Mouse (Mus musculus) cerebellum, adult 2 months (tissue): ENCODE data around the gene Serping1.

ENCODE experiments used
- CTCF ChIP-seq: fragments of 200-500 bp; IDR thresholded peaks from 2 replicates; pipeline ENCODE4 v1.5.1; 2011; ENCODE audit warnings: low read depth, mild to moderate bottlenecking, control low read depth, low read length, moderate library complexity, borderline replicate concordance; ENCODE audit not compliant: insufficient read depth
- POLR2A ChIP-seq: fragments of 200-500 bp; IDR thresholded peaks from 2 replicates; pipeline ENCODE4 v1.6.1; 2011; ENCODE audit warnings: low read length, control low read depth, borderline replicate concordance; ENCODE audit not compliant: insufficient read depth

GRCm38 (mm10) chr2:84743561-84743960, 31.7 kb downstream of the Serping1 start, which contains the start of gene Gm19426:
- TF ChIP-seq POLR2A (peak; percentile 35; the same call in 1 of the 2 replicates), CTCF (no peak)
